Mouse (Mus musculus) brain, adult 10 weeks (tissue): ENCODE data around the gene Ccdc90b. TPM values are rescaled to one million over a fixed set of nuclear protein-coding genes. Genes with fewer than 3 reads are reported as not detected.

Source experiments
- polyA plus RNA-seq: library from polyadenylated mRNA; stranded (reverse); fragments of 350-450 nt; fragmentation: Illumina TruSeq; extraction: RNeasy Lipid Tissue Mini Kit (QIAGEN cat#74804); gene quantifications from one replicate; pipeline ENCODE4 v1.2.3, GENCODE M21; 2015; ENCODE audit warnings: low read depth, low replicate concordance

Ccdc90b gene
- 25.1 TPM for polyA plus RNA-seq

DNA sequence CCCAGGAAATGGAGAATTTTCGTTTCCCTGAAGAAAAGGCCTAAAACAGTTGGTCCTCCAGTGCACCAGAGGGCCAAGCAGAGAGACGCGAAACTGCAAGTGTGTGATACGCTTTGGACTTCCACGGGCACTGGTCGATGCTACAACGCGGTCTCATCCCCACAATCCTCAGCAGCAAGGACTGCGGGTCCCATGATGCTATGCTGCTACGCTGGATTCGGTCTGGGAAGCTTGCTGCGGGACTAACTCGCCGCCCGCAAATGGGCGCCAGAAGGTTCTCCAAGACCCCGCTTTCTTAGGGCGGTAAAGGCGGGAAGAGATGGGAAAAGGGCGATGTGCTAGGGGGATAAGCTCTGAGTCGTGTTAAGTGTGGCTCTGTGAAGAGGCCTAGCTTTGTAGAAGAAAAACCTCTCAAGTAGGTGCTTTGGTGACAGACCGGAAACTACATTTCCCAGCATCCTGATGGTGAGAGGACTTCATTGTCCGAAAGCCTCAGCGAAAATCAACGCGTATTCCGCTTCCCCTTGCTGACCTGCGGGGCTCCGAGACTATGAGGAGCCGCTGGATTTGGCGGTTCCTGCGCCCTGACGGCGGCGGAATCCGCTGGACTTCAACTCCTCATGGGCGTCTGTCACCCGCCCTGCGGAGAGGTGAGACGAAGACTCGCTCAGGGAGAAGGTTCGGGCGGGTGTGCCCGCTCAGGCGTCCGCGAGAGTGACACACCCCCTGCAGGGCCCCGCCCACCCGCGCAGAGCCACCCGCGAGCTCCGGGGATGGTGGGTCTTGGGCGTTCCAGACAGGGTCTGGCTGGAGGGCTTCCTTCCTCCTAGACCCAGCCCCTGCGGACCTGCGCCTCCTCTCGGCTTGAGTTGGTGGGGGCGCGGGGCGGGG is at the start of gene Ccdc90b:
Gene Ccdc90b, plus strand, starts transcription at position 164 of the 891 bp plus-strand sequence.

Other genes with a start within 250 kb of the Ccdc90b start
- 11.6 TPM for gene Ankrd42, start 76.0 kb downstream of the Ccdc90b start, polyA plus RNA-seq
- 28.6 TPM for gene Pcf11, start 108.8 kb downstream of the Ccdc90b start, polyA plus RNA-seq
- 20.8 TPM for gene Rab30, start 180.5 kb downstream of the Ccdc90b start, polyA plus RNA-seq